Mouse (Mus musculus): ENCODE measurements at regions not wholly inside any gene's neighbourhood (a gene's known extent, or its start where the extent isn't known, plus 50 kb on each side); places are given as distances from the start of the nearest gene placed in this dataset.

DNA sequence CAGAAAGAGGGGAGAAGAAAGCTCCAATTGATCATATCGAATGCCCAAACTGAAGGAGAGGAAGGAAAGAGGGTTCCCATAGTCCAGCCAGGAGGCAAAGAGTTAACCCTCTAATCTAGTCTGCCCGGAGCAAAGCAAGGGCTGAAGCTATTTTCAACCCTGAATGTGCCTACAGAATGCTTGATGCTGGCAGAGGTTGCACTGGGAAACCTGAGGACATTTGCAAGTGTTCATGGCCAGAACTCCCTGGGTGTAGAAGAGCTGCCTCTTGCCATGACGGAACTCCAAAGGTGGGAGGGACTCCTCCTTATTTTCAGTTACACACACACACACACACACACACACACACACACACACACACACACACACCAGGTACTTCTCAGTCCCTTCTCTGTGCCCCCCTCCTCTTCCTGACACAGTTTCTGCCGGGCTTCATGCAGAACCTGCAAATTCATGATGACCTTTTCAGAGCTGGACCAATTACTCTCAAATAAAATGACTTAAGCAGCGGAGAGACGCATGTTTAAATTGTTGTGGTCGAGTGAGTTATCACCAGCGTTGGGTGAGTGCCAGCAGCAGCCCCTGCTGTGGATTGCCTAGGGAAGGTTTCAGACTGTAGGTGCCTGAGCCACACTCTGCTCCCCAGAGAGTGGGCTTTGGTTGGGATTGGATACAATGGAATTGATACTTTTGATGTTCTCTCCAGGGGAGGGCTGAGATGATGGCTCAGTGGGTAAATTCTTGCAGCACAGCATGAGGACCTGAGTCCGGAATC is 152.1 kb upstream of the Sdk2 start:
- H3K4me3 ChIP-seq = no peak overlapping the region
- no peaks in the 10 kb centered on the region for H3K36me3 ChIP-seq
- H3K4me2 ChIP-seq = no peak overlapping the region
- H3K27ac ChIP-seq = no peak overlapping the region
- peaks cover 4% of the 10 kb centered on the region; the same call in 1 of the 2 replicates for H3K9me3 ChIP-seq
- WGBS = 19% methylated on average over 9 of the region's 9 CpGs
- peaks cover 12% of the 10 kb centered on the region; the same call in 1 of the 2 replicates for H3K27me3 ChIP-seq
- ATAC-seq (ENCODE audit: insufficient number of reproducible peaks, low FRiP score, low TSS enrichment, low read depth) = no peak
- no peak overlapping the region for H3K9ac ChIP-seq
- H3K4me1 ChIP-seq = peaks cover 21% of the 10 kb centered on the region

DNA sequence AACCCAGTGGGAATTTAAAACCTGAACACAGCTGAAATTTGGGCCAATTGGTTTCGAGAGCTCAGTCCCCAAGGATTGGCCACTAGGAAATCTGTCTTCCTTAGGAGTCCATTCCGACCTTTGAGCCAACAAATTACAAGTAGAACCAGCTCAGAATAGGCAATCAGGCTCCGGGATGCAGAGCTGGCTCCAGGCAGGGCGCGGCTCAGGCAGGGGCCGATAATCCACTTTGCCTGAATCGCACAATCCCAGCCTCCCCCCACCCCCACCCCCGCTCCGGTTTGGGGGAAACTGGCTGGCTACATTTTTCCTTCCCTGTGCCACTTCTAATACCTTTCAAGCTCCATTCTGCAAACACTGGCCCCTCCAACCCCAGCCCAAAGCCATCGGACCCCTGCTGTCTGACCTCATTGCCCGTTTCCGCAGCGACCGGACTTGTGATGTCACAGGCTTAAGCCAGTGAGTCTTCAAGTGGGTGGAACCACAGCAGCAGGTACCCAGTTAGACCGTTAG is 150.5 kb upstream of the Sdk2 start:
- Histone ChIP-seq H3K9me3 (no peaks in the 10 kb centered on the region), H3K4me3 (peak overlapping the region; percentile 14; the same call in 1 of the 2 replicates), H3K36me3 (no peaks in the 10 kb centered on the region), H3K4me1 (peaks cover 21% of the 10 kb centered on the region), H3K4me2 (peak overlapping the region; percentile 43), H3K9ac (no peak overlapping the region), H3K27ac (no peak overlapping the region), H3K27me3 (peaks cover 12% of the 10 kb centered on the region; the same call in 1 of the 2 replicates)
- ATAC-seq (ENCODE audit: insufficient number of reproducible peaks, low FRiP score, low TSS enrichment, low read depth) = no peak
- WGBS = 9% methylated on average over 15 of the region's 15 CpGs

- H3K9me3 ChIP-seq = no peaks in the 10 kb centered on the region
- no peak overlapping the region for H3K9ac ChIP-seq
- H3K4me3 ChIP-seq = no peak overlapping the region
- peaks cover 21% of the 10 kb centered on the region for H3K4me1 ChIP-seq
- ATAC-seq (ENCODE audit: insufficient number of reproducible peaks, low FRiP score, low TSS enrichment, low read depth) = no peak
- peaks cover 12% of the 10 kb centered on the region; the same call in 1 of the 2 replicates for H3K27me3 ChIP-seq
- no peak overlapping the region for H3K4me2 ChIP-seq
- H3K27ac ChIP-seq = no peak overlapping the region
- H3K36me3 ChIP-seq = no peaks in the 10 kb centered on the region
- WGBS = 16% methylated on average over 7 of the region's 7 CpGs
Observed at GRCm38 (mm10) chr11:114216493-114216892, 149.6 kb upstream of the Sdk2 start.

GRCm38 (mm10) chr11:114215256-114215655 is 148.4 kb upstream of the Sdk2 start:
- Histone ChIP-seq H3K36me3 (no peaks in the 10 kb centered on the region), H3K4me1 (peaks cover 21% of the 10 kb centered on the region), H3K9me3 (no peaks in the 10 kb centered on the region), H3K9ac (no peak overlapping the region), H3K4me2 (no peak overlapping the region), H3K4me3 (no peak overlapping the region), H3K27me3 (peaks cover 12% of the 10 kb centered on the region; the same call in 1 of the 2 replicates), H3K27ac (no peak overlapping the region)
- WGBS = 60% methylated on average over 8 of the region's 8 CpGs
- no peak for ATAC-seq (ENCODE audit: insufficient number of reproducible peaks, low FRiP score, low TSS enrichment, low read depth)

DNA sequence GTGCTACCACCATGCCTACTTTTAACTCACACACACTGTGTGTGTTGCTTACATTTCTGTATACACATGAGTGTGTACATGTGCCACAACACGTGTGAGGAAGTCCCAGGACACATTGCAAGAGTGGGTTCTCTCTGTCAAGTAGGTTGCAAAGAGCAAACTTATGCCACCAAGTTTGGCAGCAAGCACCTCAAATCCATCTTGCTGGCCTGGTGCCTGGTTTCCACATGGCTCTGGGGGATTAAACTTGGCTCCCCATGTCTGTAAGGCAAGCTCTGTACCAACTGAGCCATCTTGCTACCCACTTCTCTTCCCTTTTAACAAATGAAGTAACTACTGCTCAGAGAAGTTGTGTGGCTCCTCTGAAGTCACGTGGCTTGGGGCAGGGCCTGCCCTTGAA is 145.3 kb upstream of the Sdk2 start:
- 58% methylated on average over 2 of the region's 2 CpGs for WGBS
- Histone ChIP-seq H3K4me2 (no peak overlapping the region), H3K4me3 (no peak overlapping the region), H3K27me3 (peaks cover 12% of the 10 kb centered on the region; the same call in 1 of the 2 replicates), H3K27ac (no peak overlapping the region), H3K9ac (no peak overlapping the region), H3K4me1 (peaks cover 9% of the 10 kb centered on the region), H3K36me3 (no peaks in the 10 kb centered on the region), H3K9me3 (no peaks in the 10 kb centered on the region)
- ATAC-seq (ENCODE audit: insufficient number of reproducible peaks, low FRiP score, low TSS enrichment, low read depth) = no peak

GRCm38 (mm10) chr11:114205192-114205591 is 138.3 kb upstream of the Sdk2 start:
- no peaks in the 10 kb centered on the region for H3K36me3 ChIP-seq
- WGBS = 44% methylated on average over 2 of the region's 2 CpGs
- H3K9me3 ChIP-seq = no peaks in the 10 kb centered on the region
- H3K27me3 ChIP-seq = no peaks in the 10 kb centered on the region
- no peak overlapping the region for H3K4me2 ChIP-seq
- H3K4me3 ChIP-seq = no peak overlapping the region
- no peak for ATAC-seq (ENCODE audit: insufficient number of reproducible peaks, low FRiP score, low TSS enrichment, low read depth)
- no peak overlapping the region for H3K9ac ChIP-seq
- H3K4me1 ChIP-seq = peaks cover 29% of the 10 kb centered on the region
- H3K27ac ChIP-seq = no peak overlapping the region

DNA sequence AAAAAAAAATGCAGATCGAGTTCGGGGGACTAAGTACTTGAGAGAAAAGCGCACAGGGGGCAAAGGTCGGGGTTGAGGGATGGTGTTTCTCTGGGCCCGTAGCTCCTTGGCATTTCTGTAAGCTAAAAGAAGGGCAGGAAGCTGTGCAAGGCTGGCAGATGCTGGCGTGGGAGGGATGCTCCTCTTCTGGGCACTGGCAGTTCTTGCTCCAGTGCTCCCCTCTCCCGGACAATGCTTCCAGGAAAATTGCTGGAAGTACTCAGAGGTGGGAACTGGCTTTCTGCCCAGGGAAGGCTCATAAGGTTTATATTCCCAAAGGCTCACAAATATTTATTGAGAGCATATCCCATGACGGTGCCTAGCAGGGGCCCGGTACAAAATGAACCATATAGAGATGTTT is 136.6 kb upstream of the Sdk2 start:
- H3K36me3 ChIP-seq = no peaks in the 10 kb centered on the region
- H3K9ac ChIP-seq = no peak overlapping the region
- no peak overlapping the region for H3K4me3 ChIP-seq
- H3K4me1 ChIP-seq = peaks cover 44% of the 10 kb centered on the region
- no peaks in the 10 kb centered on the region for H3K9me3 ChIP-seq
- 43% methylated on average over 9 of the region's 9 CpGs for WGBS
- ATAC-seq (ENCODE audit: insufficient number of reproducible peaks, low FRiP score, low TSS enrichment, low read depth) = no peak
- no peaks in the 10 kb centered on the region for H3K27me3 ChIP-seq
- no peak overlapping the region for H3K4me2 ChIP-seq
- no peak overlapping the region for H3K27ac ChIP-seq

- H3K27ac ChIP-seq = no peak overlapping the region
- 70% methylated on average over 16 of the region's 16 CpGs for whole genome bisulfite sequencing
Observed at GRCm38 (mm10) chr11:114202486-114202885, 135.6 kb upstream of the Sdk2 start.

GRCm38 (mm10) chr11:114199081-114199586 is 132.3 kb upstream of the Sdk2 start:
- no peaks in the 10 kb centered on the region for H3K36me3 ChIP-seq
- H3K4me2 ChIP-seq = peak overlapping the region; percentile 37
- peaks cover 62% of the 10 kb centered on the region for H3K4me1 ChIP-seq
- H3K27me3 ChIP-seq = no peaks in the 10 kb centered on the region
- no peaks in the 10 kb centered on the region for H3K9me3 ChIP-seq
- 35% methylated on average over 10 of the region's 10 CpGs for WGBS
- peak overlapping the region; percentile 11; the same call in 1 of the 2 replicates for H3K4me3 ChIP-seq
- no peak overlapping the region for H3K9ac ChIP-seq
- H3K27ac ChIP-seq = peak overlapping the region; percentile 81
- no peak for ATAC-seq (ENCODE audit: insufficient number of reproducible peaks, low FRiP score, low TSS enrichment, low read depth)

More at GRCm38 (mm10) chr11:114202486-114202885, 135.6 kb upstream of the Sdk2 start:
- Histone ChIP-seq H3K27me3 (no peaks in the 10 kb centered on the region), H3K9ac (no peak overlapping the region), H3K4me3 (no peak overlapping the region), H3K4me1 (peaks cover 52% of the 10 kb centered on the region), H3K9me3 (no peaks in the 10 kb centered on the region), H3K36me3 (no peaks in the 10 kb centered on the region), H3K4me2 (no peak overlapping the region)
- ATAC-seq (ENCODE audit: insufficient number of reproducible peaks, low FRiP score, low TSS enrichment, low read depth) = no peak

DNA sequence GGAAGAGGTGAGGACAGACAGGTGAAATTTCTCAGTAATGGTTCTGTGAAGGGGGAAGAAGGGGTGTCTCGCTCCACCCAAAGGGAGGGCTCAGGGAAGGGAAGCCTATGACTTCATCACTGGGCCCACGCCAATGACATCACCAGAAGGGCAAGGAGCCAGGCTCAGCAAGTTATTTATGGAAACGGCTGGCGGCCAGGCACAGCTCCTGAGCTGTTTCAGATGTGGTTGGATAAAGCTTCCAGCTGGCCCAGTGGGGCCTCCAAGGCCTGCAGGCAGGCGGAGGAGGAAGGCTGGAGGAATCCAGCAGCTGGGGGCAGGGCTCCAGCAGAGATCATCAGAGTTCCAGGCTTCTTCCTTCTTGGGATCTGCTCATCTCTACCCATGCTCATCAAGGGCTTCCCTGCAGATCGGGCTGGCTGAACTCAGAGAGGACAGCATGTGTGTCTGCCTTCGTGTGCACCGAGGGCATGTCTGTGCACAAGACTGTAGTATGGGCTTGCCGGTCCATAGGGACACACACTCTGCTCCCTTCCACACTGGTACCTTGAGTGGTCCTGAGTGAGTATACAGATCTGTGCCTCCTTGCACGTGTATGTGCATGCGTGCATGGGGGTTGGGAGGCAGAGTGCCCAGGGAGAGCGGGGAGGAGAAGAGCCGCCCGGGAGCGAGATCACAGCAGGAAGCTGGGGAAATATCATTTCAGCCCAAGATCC is 131.6 kb upstream of the Sdk2 start:
- Histone ChIP-seq H3K4me3 (peak overlapping the region; percentile 11; the same call in 1 of the 2 replicates), H3K27me3 (no peaks in the 10 kb centered on the region), H3K4me1 (peaks cover 62% of the 10 kb centered on the region), H3K9ac (no peak overlapping the region), H3K27ac (peak overlapping the region; percentile 81), H3K9me3 (no peaks in the 10 kb centered on the region), H3K4me2 (peak overlapping the region; percentile 37), H3K36me3 (no peaks in the 10 kb centered on the region)
- 19% methylated on average over 15 of the region's 15 CpGs for WGBS
- peak; percentile 93 for ATAC-seq (ENCODE audit: insufficient number of reproducible peaks, low FRiP score, low TSS enrichment, low read depth)

- Histone ChIP-seq H3K9me3 (no peaks in the 10 kb centered on the region), H3K27ac (no peak overlapping the region), H3K36me3 (no peaks in the 10 kb centered on the region), H3K27me3 (no peaks in the 10 kb centered on the region), H3K9ac (no peak overlapping the region), H3K4me2 (no peak overlapping the region), H3K4me3 (no peak overlapping the region), H3K4me1 (peaks cover 50% of the 10 kb centered on the region)
- ATAC-seq (ENCODE audit: insufficient number of reproducible peaks, low FRiP score, low TSS enrichment, low read depth) = no peak
- 90% methylated on average over 2 of the region's 2 CpGs for WGBS
Observed at GRCm38 (mm10) chr11:114195291-114195690, 128.4 kb upstream of the Sdk2 start.
